Mouse (Mus musculus) bone marrow, adult 2 months (tissue): ENCODE measurements around the gene Ifna1.

Source experiments
- CTCF ChIP-seq: fragments of 200-500 bp; IDR thresholded peaks from 2 replicates; pipeline ENCODE4 v1.5.1; 2011; ENCODE audit warnings: low read length, control low read depth; ENCODE audit not compliant: control insufficient read depth, insufficient read depth
- POLR2A ChIP-seq: fragments of 200-500 bp; IDR thresholded peaks from 2 replicates; pipeline ENCODE4 v1.6.1; 2011; ENCODE audit warnings: low read depth, mild to moderate bottlenecking, control low read depth, low read length, borderline replicate concordance; ENCODE audit not compliant: control insufficient read depth

DNA sequence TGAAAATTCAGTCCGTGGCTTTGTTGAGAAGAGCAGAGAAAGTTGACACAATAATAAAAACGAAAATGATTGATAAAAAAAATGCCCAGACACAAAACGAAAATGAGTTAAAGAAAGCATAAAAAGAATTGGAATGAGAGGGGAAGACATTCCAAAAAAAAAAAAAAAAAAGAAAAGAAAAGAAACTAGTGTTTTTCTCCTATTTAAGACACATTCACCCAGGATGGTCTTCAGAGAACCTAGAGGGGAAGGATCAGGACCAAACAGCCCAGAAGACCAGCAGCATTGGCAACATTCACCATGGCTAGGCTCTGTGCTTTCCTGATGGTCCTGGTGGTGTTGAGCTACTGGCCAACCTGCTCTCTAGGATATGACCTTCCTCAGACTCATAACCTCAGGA lies 34.0 kb upstream of the Ifna1 start, which contains the start of gene Ifna7:
- no peak for TF ChIP-seq POLR2A
- TF ChIP-seq CTCF = no peak
